Mouse (Mus musculus): ENCODE measurements at regions not wholly inside any gene's neighbourhood (a gene's known extent, or its start where the extent isn't known, plus 50 kb on each side); places are given as distances from the start of the nearest gene placed in this dataset.

DNA sequence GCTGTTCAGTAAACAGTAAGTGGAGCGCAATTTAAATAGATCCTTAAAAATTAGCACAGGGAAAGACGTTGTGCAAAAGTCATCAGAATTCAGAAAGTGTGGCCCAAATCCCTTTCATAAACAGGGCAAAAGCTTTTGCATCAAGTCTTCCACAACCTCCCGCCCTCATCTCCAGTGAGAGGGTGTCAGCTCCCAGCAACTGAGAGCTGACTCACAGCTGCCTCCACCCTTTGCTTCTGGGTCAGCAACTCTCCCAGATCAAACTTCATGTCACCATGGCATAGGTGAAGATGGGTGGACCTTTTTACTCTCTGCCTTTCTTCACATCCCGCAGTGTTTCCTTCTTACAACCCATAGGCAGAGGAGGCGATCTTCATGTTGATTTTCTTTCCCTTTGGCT lies 768.0 kb downstream of the Gm826 start:
- no peak for DNase-seq

DNA sequence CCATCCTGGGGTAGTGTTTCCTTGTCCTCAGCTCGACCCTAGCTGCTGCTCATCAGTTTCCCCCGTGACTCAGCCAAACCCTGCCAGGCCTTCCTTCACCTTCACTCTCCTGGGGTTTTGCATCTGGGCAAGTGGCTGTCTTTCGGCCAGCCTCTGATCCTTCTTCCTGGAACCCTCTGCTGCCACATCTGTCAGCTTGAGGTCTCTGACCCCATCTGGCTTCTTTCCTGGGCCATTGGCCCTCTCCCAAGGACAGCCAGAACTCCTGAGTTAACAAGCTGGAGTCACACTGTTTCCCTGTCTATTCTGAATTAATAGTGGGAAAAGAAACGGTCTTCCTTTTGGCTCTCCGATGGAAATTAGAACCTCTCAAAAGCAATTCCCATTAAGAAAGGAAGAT lies 767.5 kb downstream of the Gm826 start:
- DNase-seq: no peak

DNA sequence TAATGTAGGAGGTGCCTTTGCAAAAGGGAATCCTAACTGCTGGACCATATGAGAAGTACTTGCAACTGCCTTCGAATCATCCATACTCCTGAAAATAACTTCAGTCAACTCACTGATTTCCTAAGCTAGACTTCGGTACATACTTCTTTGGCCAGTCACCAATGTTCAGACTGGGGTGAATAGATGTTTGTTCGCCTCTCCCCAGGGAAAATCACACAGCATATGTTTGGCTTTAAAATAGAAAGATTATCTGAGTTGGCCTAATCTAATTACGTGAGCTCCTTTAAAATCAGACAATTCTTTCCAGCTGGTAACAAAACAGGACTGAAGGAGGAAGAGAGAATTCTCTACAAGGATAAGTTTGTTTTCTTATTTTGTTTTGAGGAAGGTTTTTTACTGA lies 765.6 kb downstream of the Gm826 start:
- no peak for DNase-seq

DNA sequence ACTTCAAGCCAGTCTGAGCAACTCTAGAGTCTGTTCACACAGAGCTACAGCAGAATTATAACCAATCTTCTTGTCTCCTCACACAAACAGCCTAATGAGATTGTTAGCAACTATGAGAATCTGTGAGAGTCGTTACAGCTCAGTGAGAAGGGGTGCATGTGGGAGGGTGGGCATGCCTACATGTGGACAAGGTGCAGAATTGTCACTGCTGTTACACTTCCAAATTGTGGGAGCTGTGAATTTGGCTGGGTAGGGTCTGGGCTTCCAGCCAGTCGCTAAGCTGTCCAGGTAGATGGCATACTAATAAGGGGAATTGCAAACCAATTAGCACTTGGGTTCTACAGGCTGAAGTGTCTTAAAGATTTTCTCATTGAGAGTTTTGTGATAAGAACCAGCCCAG lies 762.1 kb downstream of the Gm826 start:
- DNase-seq: no peak

DNA sequence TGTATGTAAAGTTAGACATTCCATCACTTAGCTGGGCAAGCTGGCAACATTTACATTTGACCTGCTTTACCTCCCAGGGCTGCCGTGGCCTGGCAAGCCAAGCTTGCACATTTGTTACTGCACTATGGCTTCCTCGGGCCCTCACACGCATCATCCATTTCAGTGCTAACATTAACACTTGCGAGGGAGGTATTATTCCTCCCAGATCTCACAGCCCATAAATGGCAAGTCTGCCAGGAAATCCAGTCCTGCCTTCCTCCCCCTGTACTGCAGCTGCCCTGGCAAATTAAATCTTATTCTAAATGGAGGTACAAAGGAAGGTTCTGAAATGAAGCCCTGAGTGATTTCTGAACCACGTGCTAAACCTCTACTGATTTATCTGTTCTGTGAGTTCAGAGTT lies 758.7 kb downstream of the Gm826 start:
- no peak for DNase-seq

DNA sequence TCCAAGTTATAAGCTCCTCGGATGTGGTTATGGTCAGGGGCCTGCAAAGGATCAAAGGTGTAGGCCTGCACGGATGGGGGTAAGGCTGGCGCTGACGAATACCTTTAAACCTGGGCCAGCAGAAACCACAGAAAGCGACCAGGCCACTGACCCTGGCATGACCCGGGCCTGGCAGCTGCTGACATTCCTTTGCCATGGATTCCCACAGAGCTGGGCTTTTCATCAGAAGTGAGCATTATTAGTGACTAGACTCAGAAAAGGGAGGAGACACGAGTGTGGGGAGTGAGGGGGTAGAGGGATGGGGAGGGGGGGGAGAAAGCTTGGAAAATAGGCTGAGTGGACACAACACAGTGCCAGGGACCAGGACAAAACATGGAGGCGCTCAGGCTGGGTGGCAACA lies 750.9 kb downstream of the Gm826 start:
- DNase-seq: no peak

DNA sequence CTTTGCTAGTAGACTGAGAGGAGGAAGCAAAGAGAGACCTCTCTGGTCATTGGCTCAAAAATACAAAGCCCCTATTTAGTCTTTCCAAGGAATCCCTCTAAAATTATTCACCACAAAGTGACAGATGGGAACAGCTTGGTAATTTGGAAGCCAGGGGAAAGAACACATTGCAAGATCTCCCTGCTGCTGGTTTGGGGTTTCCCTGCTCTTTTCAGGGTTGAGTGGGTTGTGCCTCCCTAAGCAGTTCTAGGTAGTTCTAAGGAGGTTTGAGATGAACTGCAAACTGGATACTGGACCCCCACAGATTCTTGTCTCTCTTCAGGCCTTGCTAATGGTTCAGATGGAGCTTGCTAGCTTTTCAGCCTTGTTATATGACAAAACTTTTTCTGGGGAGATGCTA lies 749.3 kb downstream of the Gm826 start:
- DNase-seq: no peak

DNA sequence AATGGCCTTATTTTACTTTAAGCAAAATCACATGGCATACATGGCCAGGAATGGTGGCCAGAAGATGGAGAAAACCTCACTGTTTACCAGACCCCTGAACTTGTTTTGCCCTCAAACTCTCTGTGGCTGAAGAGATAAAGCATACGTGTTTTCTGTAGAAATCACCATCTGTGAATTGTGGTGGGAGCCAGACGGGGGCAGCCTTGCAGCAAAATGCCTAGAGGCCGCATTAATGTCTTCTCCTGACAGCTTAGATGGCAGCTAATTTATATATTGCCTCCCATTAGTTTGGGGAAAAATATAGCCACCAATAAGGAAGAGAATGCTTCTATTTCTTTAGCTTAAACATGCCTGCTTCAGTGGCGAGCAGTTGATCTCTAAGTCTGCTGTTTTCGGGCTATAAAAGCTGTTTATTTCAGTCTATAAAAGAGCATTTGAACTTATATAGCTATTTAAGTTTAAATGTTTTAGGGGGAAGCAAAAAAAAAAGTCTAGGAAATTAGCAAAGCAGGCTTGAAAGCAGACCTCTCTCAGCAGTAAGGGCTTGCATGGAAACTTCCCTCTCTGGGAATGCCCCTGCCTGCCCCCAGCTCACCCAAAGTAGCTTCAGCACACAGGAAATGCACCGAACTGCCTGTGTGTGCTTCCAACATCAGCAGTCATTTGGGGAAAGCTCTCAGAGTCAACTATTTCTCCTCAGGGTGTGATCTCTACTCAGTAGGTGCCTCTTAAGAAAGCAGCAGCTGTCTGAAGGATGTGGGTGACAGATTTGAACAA lies 747.1 kb downstream of the Gm826 start:
- no peak for DNase-seq

DNA sequence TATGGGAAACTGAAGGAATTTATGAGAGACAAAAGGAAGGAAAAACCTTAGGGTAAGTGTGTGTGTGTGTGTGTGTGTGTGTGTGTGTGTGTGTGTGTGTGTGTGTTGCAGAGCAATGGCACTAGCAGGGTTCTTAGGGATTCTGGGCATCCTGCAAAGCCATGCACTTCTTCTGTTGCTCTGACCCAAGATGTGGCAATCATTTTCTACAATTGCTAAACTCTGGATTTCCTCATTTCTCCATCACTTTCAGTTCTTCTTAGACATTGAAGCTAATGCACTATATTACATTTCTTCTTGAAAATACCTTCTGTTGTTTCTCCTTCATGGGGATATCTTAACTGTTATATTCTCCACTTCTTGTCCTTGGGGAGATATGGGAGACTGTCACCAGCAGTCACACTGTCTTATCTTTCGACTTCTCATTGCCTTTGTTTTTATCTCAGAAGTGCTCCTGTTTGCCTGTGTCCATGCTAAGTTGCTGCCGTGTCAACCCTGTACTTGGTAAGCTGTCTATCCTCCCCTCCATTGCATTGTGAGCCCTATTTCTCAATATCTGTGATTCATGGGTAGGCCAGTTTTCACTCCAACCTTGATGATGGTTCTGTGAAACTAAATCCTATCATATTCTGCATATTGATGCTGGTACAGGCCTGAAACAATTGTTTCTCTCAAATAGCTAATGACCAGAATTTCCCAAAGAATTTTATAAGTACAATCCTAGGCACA lies 742.4 kb downstream of the Gm826 start:
- no peak for DNase-seq

DNA sequence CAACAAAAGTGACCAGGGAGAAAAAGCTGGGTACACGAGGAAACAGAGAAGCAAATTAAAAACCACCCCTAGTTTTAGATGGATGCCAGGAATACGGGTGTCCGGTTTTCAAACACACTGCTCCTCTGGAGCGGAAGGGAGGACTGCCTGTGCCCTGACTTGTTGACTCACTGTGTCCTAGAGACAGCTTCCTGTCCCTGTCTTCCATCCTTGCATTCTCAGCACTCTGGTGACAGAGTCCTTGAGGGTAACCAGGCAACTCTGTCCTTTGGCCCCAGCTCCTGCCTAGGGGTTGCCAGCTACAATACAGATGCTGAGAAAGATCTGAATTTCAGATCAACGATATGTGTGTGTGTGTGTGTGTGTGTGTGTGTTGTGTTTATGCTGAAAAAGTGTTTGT lies 741.1 kb downstream of the Gm826 start:
- no peak for DNase-seq

DNA sequence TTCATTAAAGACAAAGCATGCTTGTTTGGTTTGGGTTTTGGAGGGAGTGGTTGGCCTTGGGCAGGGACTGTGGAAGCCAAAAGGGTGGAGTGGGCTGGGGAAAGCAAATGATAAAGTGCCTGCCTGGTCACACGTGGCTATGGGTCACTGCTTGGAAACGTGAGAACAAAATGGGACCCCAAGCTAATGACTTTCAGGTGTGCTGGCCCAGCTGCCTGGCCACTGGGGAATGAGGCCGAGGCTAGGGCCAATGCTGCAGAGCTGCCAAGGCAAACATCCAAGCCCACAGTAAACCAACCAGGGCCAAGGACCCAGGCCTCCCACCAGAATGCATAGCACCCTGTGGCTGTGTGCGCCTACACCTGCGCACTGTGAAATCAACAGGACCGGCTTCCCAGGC lies 737.7 kb downstream of the Gm826 start:
- no peak for DNase-seq

DNA sequence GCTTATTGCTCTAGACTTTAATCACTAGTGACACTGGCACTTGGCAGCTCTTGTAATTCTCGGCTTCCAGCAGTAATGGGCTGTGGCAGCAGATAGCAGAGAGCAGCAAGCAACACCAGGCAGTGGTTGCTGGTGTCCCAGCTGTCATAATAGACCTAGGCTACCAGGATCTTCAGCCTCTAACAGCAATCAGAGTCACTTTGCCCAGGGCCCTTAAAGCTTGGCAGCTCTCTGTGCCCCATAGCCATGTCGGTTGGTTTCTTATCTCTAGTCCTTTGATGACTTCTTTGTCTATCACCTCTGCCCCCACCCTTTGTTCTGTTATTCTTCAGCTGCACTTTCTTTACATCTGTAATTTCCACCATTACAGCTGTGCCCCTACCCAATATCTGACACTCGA lies 735.9 kb downstream of the Gm826 start:
- no peak for DNase-seq

DNA sequence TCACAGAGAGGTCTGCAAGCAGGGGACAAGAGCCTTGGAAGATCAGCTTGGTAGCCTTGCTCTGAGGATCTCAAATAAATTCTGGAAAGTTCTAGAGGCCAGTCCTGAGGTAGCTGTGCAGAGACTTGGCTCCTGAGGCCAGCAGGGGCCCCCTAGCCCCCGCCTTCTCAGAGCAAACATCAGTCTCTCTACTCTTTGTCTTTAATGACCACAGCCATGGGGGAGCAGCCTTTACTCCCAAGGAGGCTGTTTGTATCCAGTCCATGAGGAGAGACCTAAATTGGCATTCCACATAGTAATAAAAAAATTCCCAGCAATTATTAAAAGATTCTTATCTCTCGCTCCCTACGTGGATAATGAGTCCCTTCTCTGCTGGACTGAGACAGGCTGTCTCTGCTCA lies 726.8 kb downstream of the Gm826 start:
- no peak for DNase-seq

DNA sequence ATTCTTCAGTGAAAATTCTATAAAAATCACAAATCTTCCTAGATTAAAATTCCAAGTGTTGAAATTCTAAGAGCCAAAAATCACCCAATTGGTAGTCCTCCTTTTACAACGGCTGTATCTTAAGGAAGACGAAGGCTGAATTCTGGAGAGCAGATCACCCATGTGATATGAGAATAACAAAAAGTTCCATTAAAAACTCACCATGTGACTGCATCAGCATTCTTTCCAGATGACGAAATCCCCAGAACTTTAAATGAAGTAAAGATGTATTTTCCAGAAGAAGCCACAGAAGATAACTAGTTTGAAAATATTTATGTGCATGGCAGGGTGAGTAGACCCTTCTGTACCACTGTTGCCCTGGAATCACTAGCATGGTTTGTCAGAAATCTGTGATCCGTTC lies 723.5 kb downstream of the Gm826 start:
- no peak for DNase-seq

DNA sequence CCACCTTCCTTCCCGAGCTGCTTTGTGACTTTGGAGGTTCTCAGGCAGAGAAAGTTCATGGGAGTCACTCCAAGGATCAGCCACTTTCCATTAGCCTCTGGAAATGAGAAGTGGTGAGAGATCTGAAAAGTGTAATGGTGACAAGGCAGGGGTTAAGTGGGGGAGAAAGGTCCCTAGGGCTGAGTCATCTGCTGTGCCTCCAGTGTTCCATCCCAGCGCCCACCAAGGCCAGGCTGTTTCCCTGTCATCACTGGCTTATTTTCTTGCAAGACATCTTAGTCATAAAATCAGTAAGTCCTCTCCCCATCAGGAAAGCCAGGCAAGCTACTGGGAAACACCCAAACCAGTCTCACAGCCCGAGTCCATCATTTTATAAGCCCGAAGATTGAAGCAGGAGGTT lies 717.3 kb downstream of the Gm826 start:
- DNase-seq: no peak

DNA sequence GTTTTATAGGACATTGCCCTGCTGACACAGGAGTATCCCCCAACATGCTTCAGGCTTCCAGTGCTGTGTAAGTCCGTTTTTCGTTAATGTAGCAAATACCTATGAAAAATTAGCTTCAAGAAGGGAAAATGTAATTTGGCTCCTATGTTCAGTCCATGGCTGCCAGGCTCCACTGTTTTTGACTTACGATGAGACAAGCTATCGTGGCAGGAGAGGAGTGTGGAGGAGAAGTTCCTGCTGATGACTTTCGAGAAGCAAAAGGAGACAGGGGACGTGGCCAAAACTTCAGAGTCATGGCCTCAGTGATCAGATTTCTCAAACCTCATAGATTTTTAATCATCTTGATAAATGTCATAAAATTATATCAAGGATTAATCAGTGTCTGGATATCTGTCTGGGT lies 712.7 kb downstream of the Gm826 start:
- no peak for DNase-seq

DNA sequence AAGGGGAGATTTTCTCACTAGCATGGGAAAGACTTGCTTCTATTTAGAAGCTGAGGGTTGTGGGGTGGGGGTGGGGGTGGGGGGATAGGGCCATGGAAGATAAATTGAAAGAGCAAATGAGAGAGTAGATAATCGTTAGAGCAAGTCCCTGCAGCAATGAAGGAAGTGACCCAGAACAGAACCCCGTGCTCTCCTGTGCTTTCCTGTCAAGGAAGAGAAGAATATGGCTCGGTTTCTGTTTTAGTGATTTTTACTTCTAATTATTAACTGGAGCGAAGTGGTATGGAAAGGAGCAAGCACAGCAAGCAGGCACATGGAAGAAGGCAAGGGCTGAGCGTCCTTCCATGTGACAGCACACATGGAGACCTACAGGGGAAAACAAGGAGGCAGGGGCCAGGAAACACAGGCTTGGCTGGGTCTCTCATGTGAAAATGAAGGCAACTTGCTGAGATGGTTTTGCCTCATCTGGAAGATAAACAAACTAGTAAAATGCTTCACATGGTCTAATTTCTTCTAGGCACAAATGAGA lies 711.8 kb downstream of the Gm826 start:
- no peak for DNase-seq

DNA sequence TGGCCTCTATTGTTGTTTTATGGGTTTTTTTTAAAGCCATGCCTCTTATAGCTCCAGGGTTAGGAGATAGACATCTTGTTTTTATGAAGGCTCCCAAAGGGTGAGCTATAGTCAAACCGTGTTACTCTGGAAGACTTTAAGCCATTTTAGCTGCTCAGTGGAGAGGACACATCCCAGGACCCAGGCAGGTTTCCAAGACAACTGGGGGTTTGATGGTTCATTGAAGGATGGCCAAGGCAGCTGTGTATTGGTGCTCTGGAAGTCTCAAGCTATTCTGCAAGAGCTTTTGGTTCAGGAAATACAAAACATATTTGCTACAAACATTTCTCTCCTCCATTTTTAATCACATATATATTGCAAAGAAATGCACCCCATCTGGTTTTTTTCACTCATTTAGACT lies 708.7 kb downstream of the Gm826 start:
- no peak for DNase-seq

DNA sequence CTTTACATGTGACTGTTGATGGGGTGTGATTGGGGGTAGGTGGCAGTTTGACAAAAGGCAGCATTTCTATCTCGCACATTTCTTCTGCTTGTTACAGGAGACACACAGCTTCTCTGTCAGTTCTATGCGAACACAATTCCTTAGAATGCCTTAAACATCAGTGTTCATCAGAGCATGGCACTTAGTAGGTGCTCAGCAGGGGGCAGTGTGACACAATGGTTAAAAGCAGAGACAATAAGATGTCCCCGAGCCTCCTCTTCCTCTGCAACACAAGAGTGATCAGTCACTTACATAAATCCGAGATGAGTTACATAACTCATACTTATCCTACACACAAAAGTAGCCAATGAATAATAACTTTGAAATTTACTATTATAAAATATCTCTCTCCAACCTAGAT lies 688.1 kb downstream of the Gm826 start:
- DNase-seq: peak in 1 of 2 experiments; percentile 11

DNA sequence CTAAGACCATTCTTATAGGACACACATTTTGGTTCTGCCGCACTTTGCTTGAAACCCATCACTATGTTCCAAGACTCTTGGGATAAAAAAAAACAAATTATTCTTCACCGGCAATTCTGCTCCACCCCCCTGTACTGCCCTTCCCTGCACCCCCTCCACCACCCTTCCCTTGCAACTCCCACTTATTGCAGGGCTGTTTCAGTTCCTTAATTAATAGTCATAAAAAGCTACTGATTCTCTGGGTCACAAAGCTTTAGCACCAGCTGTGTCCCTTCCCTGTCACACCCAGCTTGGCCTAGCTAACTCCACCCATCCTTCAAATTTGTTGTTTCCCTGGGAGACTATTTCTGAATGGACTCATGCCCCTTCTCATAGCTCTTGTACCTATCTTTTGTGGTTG lies 687.4 kb downstream of the Gm826 start:
- no peak for DNase-seq

DNA sequence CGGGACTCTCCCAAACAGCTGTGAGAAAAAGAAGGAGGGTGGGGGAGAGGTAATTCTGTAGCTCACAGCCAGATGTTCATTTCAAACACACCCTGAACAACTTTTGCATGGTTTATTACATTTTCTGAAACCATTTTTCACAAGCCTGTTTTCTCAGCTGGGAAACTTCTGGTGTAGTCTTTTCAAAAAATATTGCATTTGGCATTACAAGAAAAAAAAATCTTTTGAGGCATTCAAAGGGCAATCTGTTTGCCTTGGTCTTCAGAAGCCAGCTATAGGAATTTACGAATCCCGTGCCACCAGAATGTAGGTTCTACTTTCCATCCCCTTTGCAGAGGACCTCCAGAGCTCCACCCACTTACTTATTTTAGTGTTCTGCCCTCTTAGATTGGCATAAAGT lies 681.7 kb downstream of the Gm826 start:
- DNase-seq: no peak

DNA sequence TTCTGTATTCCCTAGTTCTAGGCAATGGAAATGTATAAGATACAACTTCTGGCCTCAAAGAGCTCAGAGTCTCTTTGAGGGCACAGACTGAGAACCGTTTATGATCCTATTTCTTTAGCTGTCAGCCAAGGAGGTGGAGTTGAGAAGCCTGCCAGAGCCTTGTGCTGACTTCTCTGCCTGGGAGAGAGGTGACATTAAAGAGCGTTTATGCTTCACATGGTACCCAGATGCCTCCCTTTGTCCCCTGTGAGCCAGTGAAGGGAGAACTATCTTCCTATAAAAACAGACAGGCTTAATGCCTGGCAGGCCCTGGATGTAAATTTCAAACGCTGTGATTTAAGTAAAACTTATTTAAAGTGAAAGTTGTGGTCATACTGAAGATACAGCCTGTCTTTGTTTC lies 657.1 kb downstream of the Gm826 start:
- no peak for DNase-seq

DNA sequence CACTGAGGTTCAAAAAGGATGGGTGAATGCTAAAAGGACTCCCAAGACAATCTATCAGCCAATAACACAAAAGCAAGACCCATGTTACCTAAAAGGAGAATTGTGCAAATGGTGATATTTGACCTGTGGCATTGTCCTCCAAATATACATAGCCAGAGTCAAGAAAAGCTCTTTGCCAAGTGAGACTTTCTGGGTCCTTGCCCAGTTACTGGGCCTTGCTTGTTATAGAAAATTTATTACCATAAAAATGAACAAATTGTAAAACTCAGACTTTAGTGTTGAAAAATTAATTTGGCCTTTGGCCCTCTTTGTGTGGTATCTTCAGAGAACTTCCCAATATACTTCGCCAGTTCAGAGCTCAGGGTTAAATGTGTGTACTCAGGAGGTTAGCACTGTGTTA lies 653.3 kb downstream of the Gm826 start:
- DNase-seq: no peak

DNA sequence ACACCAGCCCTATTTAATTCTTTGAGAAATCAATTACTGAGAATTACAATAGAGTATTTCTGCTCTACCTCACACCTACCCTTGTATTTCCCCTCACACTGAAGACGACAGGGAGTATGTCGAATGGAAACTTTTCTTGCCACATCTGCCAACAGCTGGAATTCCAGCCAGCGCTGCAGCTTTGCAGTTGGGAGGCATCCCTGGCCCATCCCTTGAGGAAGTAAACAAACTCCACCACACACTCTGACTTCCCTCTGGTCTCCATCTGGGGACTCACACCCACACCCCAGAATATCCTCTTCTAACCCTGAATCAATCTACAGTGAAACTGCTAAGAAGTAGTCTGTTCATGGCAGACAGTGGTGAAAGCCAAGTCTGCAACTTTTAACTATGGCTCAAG lies 630.9 kb downstream of the Gm826 start:
- DNase-seq: no peak

DNA sequence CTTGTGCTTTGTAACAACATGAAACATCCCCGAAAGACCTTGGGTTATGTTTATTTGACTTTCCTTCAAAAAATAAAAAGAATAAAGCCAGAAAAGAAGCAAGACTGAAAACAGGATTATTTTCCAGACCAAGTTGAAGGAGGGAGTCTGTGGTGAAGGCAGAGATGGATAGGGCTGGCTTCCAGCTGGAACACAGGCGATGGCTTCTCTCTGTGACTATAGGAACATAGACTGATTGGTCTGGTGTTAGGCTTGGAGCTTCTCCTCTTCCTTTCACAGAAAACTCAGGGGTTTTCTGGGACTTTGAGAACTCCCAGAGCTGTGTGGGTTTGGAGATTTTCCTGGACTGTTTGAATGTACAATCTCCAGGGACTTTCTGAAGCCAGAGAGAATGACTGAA lies 625.8 kb downstream of the Gm826 start:
- DNase-seq: no peak

Measured in spleen, adult 18-20 months (tissue).